9 mouse cellular contexts compared by ENCODE assay signal in genomic region chr1:86520361-86520760, GRCm38 (mm10). TPM values are rescaled to one million over a fixed set of nuclear protein-coding genes. Genes with fewer than 3 reads are reported as not detected.
DNase-seq lines count a peak whose midpoint lies in the region; ATAC-seq and TF ChIP-seq lines count a peak whose summit lies in the region.
"Had no signal": no experiment of that assay in that cellular context is flagged by ENCODE, and none has a peak within 500 bp of the region (broad histone marks: within the 10 kb centered on the region; RNA-seq: fewer than 3 reads in every experiment).

No protein-coding gene starts in this region.

- no peaks in the 10 kb centered on the region for H3K27me3 ChIP-seq in kidney, embryonic 15.5 days
- H3K27me3 ChIP-seq in E14TG2a.4 (ENCODE audit: insufficient read depth, low read length), result no peaks in the 10 kb centered on the region
- H3K27me3 ChIP-seq: embryonic facial prominence, embryonic 12.5 days had no signal

- no peak for ATAC-seq in kidney, embryonic 15.5 days (replicated peaks; ENCODE audit: low FRiP score)

- no peak overlapping the region for H3K4me2 ChIP-seq in kidney, embryonic 15.5 days
- H3K4me2 ChIP-seq: embryonic facial prominence, embryonic 12.5 days; liver, embryonic 15.5 days had no signal

- no peaks in the 10 kb centered on the region for H3K36me3 ChIP-seq in kidney, embryonic 15.5 days
- no peaks in the 10 kb centered on the region for H3K36me3 ChIP-seq in E14TG2a.4 (ENCODE audit: insufficient read depth, low read length)
- H3K36me3 ChIP-seq: embryonic facial prominence, embryonic 12.5 days; liver, embryonic 15.5 days had no signal

- no peak overlapping the region for H3K9ac ChIP-seq in kidney, embryonic 15.5 days
- H3K9ac ChIP-seq: embryonic facial prominence, embryonic 12.5 days; liver, embryonic 15.5 days had no signal

- peak; percentile 81 for DNase-seq in kidney, adult 18-20 months
- DNase-seq in ZHBTc4 (ENCODE audit: low read depth, low spot score), result peak; percentile 56
- DNase-seq in kidney, postnatal 36 days, result peak; percentile 75 to 91
- DNase-seq in urinary bladder, adult 18-20 months (ENCODE audit: low spot score in 2 of 2), result no peak
- DNase-seq in urinary bladder, postnatal 25 days (ENCODE audit: low spot score), result no peak

- H3K4me1 ChIP-seq in kidney, embryonic 15.5 days, result peaks cover 25% of the 10 kb centered on the region
- peaks cover 53% of the 10 kb centered on the region for H3K4me1 ChIP-seq in E14TG2a.4 (replicated peaks; ENCODE audit: low read depth, low read length)

- 0 out of 2 replicates have a peak, but pooled peaks have one; percentile 13 for TF ChIP-seq CTCF in E14TG2a.4 (conservative IDR thresholded peaks at IDR 0.05; ENCODE audit: low read length)

- H3K4me3 ChIP-seq in kidney, embryonic 15.5 days (replicated peaks), result no peak overlapping the region
- no peak overlapping the region for H3K4me3 ChIP-seq in E14TG2a.4 (replicated peaks; ENCODE audit: low read length)
- H3K4me3 ChIP-seq: embryonic facial prominence, embryonic 12.5 days; liver, embryonic 15.5 days had no signal

- WGBS in kidney, embryonic 15.5 days, result 40% methylated on average over 7 of the region's 7 CpGs

- no peaks in the 10 kb centered on the region for H3K9me3 ChIP-seq in kidney, embryonic 15.5 days (replicated peaks)
- no peaks in the 10 kb centered on the region for H3K9me3 ChIP-seq in E14TG2a.4 (ENCODE audit: low read length)
- H3K9me3 ChIP-seq: embryonic facial prominence, embryonic 12.5 days; liver, embryonic 15.5 days had no signal

- H3K27ac ChIP-seq in kidney, embryonic 15.5 days, result no peak overlapping the region
- H3K27ac ChIP-seq: embryonic facial prominence, embryonic 12.5 days; liver, embryonic 15.5 days had no signal

RNA-seq across cellular contexts. Expression of gene Ptma, which starts 6.2 kb away (rescaled TPM):
- polyA plus RNA-seq in kidney, embryonic 15.5 days (2015; fragmentation: Nextera tagmentation; extraction: Ambion mirVana), result 2,949 and 3,271 TPM in 2 replicates

Comparison
In these comparisons a context has a peak if more than half of its experiments do, and no peak if none do; other contexts are left out.
1. DNase-seq: peak in kidney, adult 18-20 months (single experiment), ZHBTc4 (single experiment) and kidney, postnatal 36 days (2 of 2); none in urinary bladder, adult 18-20 months (0 of 2) and urinary bladder, postnatal 25 days (single experiment).